Mouse (Mus musculus) embryonic facial prominence, embryonic 13.5 days (tissue): ENCODE results near the gene Ric1. TPM values are rescaled to one million over a fixed set of nuclear protein-coding genes. Genes with fewer than 3 reads are reported as not detected.
A peak's percentile ranks its signal among the peaks of the same experiment; 100 is the strongest.

Experiments
- ATAC-seq: fragments of 200-750 bp; cut with Nextera tagmentation; 2 replicates; pipeline ENCODE4 v1.8.0; 2017; ENCODE audit warnings: low read depth; ENCODE audit not compliant: insufficient number of reproducible peaks, insufficient read depth, low FRiP score, low TSS enrichment
- H3K27ac ChIP-seq: fragments of 300-500 bp; sonication (generic); 2 replicates; pipeline ENCODE4 v1.5.1; 2015; ENCODE audit warnings: moderate library complexity, mild to moderate bottlenecking, inconsistent platforms
- H3K27me3 ChIP-seq: fragments of 300-500 bp; sonication (generic); 2 replicates; pipeline ENCODE4 v1.6.1; 2015; ENCODE audit warnings: mild to moderate bottlenecking, inconsistent platforms
- H3K36me3 ChIP-seq: fragments of 300-500 bp; sonication (generic); 2 replicates; pipeline ENCODE4 v1.6.1; 2015; ENCODE audit warnings: mild to moderate bottlenecking, inconsistent platforms
- H3K4me1 ChIP-seq: fragments of 300-500 bp; sonication (generic); 2 replicates; pipeline ENCODE4 v1.6.1; 2015; ENCODE audit warnings: inconsistent platforms
- H3K4me2 ChIP-seq: fragments of 300-500 bp; sonication (generic); 2 replicates; pipeline ENCODE4 v1.6.1; 2015; ENCODE audit warnings: moderate library complexity, mild to moderate bottlenecking, inconsistent platforms
- H3K4me3 ChIP-seq: fragments of 300-500 bp; sonication (generic); 2 replicates; pipeline ENCODE4 v1.5.1; 2015; ENCODE audit warnings: mild to moderate bottlenecking, inconsistent platforms
- H3K9ac ChIP-seq: fragments of 300-500 bp; sonication (generic); 2 replicates; pipeline ENCODE4 v1.6.1; 2015; ENCODE audit warnings: mild to moderate bottlenecking, inconsistent platforms
- H3K9me3 ChIP-seq: fragments of 300-500 bp; sonication (generic); 2 replicates; pipeline ENCODE4 v1.6.1; 2016; ENCODE audit warnings: inconsistent platforms
- WGBS: fragments of 180-500 bp; shearing (Covaris S2); methylation state at CpG from one replicate; pipeline ENCODE4 v1.1.7; 2015; ENCODE audit warnings: mixed read lengths; 5-methylcytosine and 5-hydroxymethylcytosine counted together
- polyA plus RNA-seq: library from polyadenylated mRNA; unstranded; fragments of >200 nt; fragmentation: Nextera tagmentation; extraction: Ambion mirVana; gene quantifications from 2 replicates; pipeline ENCODE4 v1.2.1, GENCODE M21; 2015

Ric1 gene
- polyA plus RNA-seq, 1 experiment from 2014 or later, result 29.6 TPM

DNA sequence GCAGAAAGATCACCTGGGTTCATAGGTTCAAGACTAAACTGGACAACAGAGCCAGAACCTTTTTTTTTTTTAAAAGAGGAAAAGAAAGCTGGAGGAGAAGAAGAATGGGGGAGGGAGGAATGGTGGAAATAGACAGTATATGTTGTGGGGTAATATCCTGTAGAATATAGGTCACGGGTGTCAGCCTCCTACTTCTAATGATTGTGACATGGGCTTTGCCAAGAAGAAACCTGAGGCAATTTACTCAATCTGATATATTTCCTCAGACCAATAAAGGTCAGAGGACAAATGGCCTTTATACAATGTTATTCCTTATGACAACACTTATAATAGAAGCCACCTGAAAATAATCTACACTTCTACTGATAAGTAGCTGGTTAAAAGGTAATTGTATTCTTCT, 21.7 kb upstream of the Ric1 start:
- H3K9me3 ChIP-seq, result no peaks in the 10 kb centered on the region
- H3K36me3 ChIP-seq, result no peaks in the 10 kb centered on the region
- H3K4me1 ChIP-seq, result peaks cover 23% of the 10 kb centered on the region
- no peak overlapping the region for H3K4me3 ChIP-seq
- no peak for ATAC-seq
- H3K9ac ChIP-seq, result no peak overlapping the region
- no peaks in the 10 kb centered on the region for H3K27me3 ChIP-seq
- no peak overlapping the region for H3K4me2 ChIP-seq
- 73% methylated on average over 1 of the region's 1 CpGs for WGBS
- H3K27ac ChIP-seq, result no peak overlapping the region

- WGBS, result 41% methylated on average over 11 of the region's 11 CpGs
- peak overlapping the region; percentile 49 for H3K4me2 ChIP-seq
- peak overlapping the region; percentile 57 for H3K9ac ChIP-seq
- peak overlapping the region; percentile 22; the same call in 1 of the 2 replicates for H3K27ac ChIP-seq
- peak overlapping the region; percentile 17; the same call in 1 of the 2 replicates for H3K4me3 ChIP-seq
- peaks cover 27% of the 10 kb centered on the region for H3K4me1 ChIP-seq
- no peak for ATAC-seq
- H3K27me3 ChIP-seq, result no peaks in the 10 kb centered on the region
- no peaks in the 10 kb centered on the region for H3K36me3 ChIP-seq
- no peaks in the 10 kb centered on the region for H3K9me3 ChIP-seq
Measured at GRCm38 (mm10) chr19:29501106-29501505, 21.0 kb upstream of the Ric1 start.

DNA sequence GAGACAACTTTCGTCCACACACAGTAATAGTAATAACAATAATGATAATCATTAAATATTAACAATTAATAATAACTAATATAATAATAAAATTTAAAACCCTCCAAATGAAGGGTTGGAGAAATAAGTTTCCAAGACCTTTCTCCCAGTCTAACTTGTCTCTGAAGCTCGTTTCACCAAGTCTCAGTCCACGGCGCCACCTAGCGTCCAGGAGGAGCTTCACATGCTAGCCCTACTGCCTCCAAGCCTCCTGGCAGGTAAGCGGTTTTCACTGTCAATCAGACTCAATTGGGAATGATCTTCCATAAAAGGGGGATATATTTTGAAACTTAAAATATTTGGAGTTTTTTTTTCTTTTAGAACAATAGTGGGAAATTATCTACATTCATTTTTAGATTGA, 20.6 kb upstream of the Ric1 start:
- H3K27me3 ChIP-seq, result no peaks in the 10 kb centered on the region
- ATAC-seq, result no peak
- peaks cover 27% of the 10 kb centered on the region for H3K4me1 ChIP-seq
- peak overlapping the region; percentile 49 for H3K4me2 ChIP-seq
- peak overlapping the region; percentile 17; the same call in 1 of the 2 replicates for H3K4me3 ChIP-seq
- H3K9me3 ChIP-seq, result no peaks in the 10 kb centered on the region
- 9% methylated on average over 6 of the region's 6 CpGs for WGBS
- no peak overlapping the region for H3K9ac ChIP-seq
- H3K27ac ChIP-seq, result no peak overlapping the region
- H3K36me3 ChIP-seq, result no peaks in the 10 kb centered on the region

- H3K4me1 ChIP-seq, result peaks cover 29% of the 10 kb centered on the region
- H3K9me3 ChIP-seq, result no peaks in the 10 kb centered on the region
- WGBS, result 82% methylated on average over 2 of the region's 2 CpGs
- no peak overlapping the region for H3K9ac ChIP-seq
- no peak for ATAC-seq
- no peak overlapping the region for H3K27ac ChIP-seq
- H3K4me2 ChIP-seq, result no peak overlapping the region
- no peaks in the 10 kb centered on the region for H3K36me3 ChIP-seq
- H3K4me3 ChIP-seq, result no peak overlapping the region
- no peaks in the 10 kb centered on the region for H3K27me3 ChIP-seq
Measured at GRCm38 (mm10) chr19:29504131-29504530, 18.0 kb upstream of the Ric1 start.

- no peak overlapping the region for H3K9ac ChIP-seq
- no peak overlapping the region for H3K4me3 ChIP-seq
- WGBS, result 71% methylated on average over 7 of the region's 7 CpGs
- peaks cover 29% of the 10 kb centered on the region for H3K4me1 ChIP-seq
- H3K27me3 ChIP-seq, result no peaks in the 10 kb centered on the region
- peak overlapping the region; percentile 21 for H3K4me2 ChIP-seq
- H3K36me3 ChIP-seq, result no peaks in the 10 kb centered on the region
- ATAC-seq, result no peak
- no peaks in the 10 kb centered on the region for H3K9me3 ChIP-seq
- H3K27ac ChIP-seq, result peak overlapping the region; percentile 70
Measured at GRCm38 (mm10) chr19:29505617-29506016, 16.5 kb upstream of the Ric1 start.

DNA sequence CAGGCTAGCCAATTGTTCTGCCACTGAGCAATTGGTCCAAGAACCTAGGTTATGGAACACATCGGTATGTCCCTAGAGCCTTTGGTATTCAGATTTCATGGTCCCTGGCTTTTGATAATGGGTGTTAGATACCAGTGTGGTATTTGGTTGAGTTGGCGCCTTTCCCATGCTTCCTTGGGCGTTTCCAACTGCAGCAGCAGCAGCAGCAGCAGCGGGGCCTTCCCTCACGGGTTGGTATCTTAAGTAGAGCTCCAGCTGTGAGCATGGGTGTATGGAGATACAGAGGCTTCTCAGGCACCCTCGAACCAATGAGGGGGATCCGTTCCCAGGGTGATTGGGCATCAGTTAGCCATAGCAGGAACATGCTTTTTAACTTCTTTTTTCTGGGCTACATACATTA, 13.9 kb upstream of the Ric1 start:
- no peaks in the 10 kb centered on the region for H3K36me3 ChIP-seq
- H3K4me3 ChIP-seq, result no peak overlapping the region
- WGBS, result 69% methylated on average over 7 of the region's 7 CpGs
- H3K27ac ChIP-seq, result no peak overlapping the region
- H3K9ac ChIP-seq, result no peak overlapping the region
- H3K9me3 ChIP-seq, result no peaks in the 10 kb centered on the region
- no peak overlapping the region for H3K4me2 ChIP-seq
- no peaks in the 10 kb centered on the region for H3K27me3 ChIP-seq
- no peak for ATAC-seq
- peaks cover 24% of the 10 kb centered on the region for H3K4me1 ChIP-seq

GRCm38 (mm10) chr19:29509857-29510256, 12.2 kb upstream of the Ric1 start:
- peaks cover 15% of the 10 kb centered on the region for H3K4me1 ChIP-seq
- H3K27me3 ChIP-seq, result no peaks in the 10 kb centered on the region
- no peak overlapping the region for H3K4me3 ChIP-seq
- 89% methylated on average over 7 of the region's 7 CpGs for WGBS
- no peak overlapping the region for H3K4me2 ChIP-seq
- H3K9me3 ChIP-seq, result peaks cover 3% of the 10 kb centered on the region; the same call in 1 of the 2 replicates
- H3K27ac ChIP-seq, result no peak overlapping the region
- no peak for ATAC-seq
- H3K9ac ChIP-seq, result no peak overlapping the region
- no peaks in the 10 kb centered on the region for H3K36me3 ChIP-seq

DNA sequence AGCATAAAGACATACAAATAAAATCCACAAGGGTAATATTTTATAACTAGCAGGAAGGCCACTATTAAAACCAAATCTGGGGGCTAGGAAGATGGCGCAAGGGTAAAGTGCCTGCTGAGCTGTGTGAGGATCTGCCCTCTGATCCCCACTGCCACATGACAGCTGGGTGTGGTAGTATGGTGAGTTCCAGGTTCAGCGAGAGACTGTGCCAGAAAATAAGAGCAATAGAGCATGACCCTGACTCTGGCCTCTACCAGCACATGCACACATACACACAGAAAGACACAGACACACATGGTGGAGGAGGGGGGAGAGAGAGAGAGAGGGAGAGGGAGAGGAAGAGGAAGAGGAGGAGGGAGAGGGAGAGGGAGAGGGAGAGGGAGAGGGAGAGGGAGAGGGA, 10.3 kb upstream of the Ric1 start:
- H3K9ac ChIP-seq, result no peak overlapping the region
- H3K4me2 ChIP-seq, result no peak overlapping the region
- peaks cover 3% of the 10 kb centered on the region; the same call in 1 of the 2 replicates for H3K9me3 ChIP-seq
- no peak overlapping the region for H3K4me3 ChIP-seq
- no peaks in the 10 kb centered on the region for H3K27me3 ChIP-seq
- H3K36me3 ChIP-seq, result peaks cover 7% of the 10 kb centered on the region; the same call in 1 of the 2 replicates
- H3K27ac ChIP-seq, result no peak overlapping the region
- WGBS, result 85% methylated on average over 2 of the region's 2 CpGs
- ATAC-seq, result no peak
- peaks cover 10% of the 10 kb centered on the region for H3K4me1 ChIP-seq

DNA sequence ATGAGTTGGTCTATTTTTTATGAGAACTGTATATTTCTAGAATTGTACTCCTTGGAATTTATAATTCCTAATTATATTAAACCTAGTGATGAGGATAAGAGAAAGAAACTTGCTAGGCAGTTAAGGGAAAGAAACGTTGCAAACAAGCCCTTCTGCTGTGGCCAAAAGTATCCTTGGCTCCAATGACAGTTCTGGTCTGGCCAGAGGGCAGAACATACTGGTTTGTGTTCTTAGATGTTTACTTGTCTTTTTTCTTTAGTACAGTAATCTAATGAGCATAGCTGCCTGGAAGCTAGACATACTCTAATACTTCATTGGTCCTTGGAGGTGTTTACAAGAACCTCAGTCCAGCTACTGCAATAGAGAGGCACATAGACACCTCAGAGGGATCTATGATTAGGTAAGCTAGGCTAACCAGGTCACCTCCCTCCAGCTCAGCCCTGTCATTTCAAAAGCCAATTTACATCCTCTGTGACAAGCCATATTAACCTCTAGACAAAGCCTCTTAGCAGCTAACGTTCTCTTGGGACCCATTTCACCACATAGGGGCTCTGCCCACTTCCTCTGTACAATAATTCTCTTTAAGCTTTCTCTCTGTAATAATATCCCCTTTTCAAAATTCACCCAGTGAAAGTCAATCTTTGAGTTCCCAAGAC, 8.8 kb upstream of the Ric1 start:
- H3K27ac ChIP-seq, result no peak overlapping the region
- peaks cover 3% of the 10 kb centered on the region; the same call in 1 of the 2 replicates for H3K9me3 ChIP-seq
- ATAC-seq, result no peak
- WGBS, result 49% methylated on average over 2 of the region's 2 CpGs
- H3K36me3 ChIP-seq, result peaks cover 13% of the 10 kb centered on the region; the same call in 1 of the 2 replicates
- no peak overlapping the region for H3K4me3 ChIP-seq
- no peak overlapping the region for H3K9ac ChIP-seq
- H3K27me3 ChIP-seq, result no peaks in the 10 kb centered on the region
- H3K4me2 ChIP-seq, result no peak overlapping the region
- H3K4me1 ChIP-seq, result peaks cover 7% of the 10 kb centered on the region

DNA sequence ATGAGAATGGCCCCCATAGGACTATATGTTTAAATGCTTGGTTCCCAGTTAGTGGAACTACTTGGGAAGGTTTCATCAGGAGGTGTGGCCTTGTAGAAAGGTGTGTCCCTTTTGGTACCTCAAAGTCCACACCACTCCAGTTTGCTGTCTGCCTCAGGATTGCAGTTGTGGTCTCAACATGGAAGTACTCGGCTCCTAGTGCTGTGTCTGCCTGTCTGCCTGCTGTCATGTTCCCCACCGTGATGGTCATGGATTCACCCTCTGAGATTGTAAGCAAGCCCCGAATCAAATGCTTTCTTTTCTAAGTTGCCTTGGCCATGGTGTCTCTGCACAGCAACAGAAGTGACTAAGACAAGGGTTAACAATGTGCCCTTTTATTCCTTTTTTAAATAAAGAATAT, 8.0 kb upstream of the Ric1 start:
- H3K9ac ChIP-seq, result no peak overlapping the region
- peaks cover 3% of the 10 kb centered on the region; the same call in 1 of the 2 replicates for H3K9me3 ChIP-seq
- H3K27me3 ChIP-seq, result no peaks in the 10 kb centered on the region
- 0 out of 2 replicates have a peak, but pooled peaks cover 4% of the 10 kb centered on the region for H3K4me1 ChIP-seq
- H3K4me2 ChIP-seq, result no peak overlapping the region
- no peak overlapping the region for H3K27ac ChIP-seq
- ATAC-seq, result no peak
- 93% methylated on average over 3 of the region's 3 CpGs for WGBS
- peaks cover 13% of the 10 kb centered on the region; the same call in 1 of the 2 replicates for H3K36me3 ChIP-seq
- H3K4me3 ChIP-seq, result no peak overlapping the region

DNA sequence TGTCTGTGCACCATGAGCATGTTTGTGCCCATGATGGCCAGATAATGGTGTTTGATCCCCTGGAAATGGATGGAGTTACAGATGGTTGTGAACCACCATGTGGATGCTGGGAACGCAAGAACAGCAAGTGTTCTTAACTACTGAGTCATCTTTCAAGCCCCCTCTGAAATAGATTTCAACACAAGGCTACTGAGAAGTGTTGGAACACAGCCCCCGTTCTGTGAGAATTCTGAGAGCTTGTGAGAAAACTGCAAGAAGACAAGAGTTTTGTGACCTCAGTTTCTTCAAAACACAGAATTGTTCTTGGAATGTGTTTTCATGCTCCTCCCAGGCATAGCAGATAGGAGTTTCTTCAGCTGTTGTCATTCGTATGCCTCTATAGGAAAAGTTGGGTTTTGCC, 6.7 kb upstream of the Ric1 start:
- Histone ChIP-seq H3K9me3 (peaks cover 3% of the 10 kb centered on the region; the same call in 1 of the 2 replicates), H3K4me2 (no peak overlapping the region), H3K27ac (no peak overlapping the region), H3K4me1 (0 out of 2 replicates have a peak, but pooled peaks cover 4% of the 10 kb centered on the region), H3K36me3 (peaks cover 19% of the 10 kb centered on the region; the same call in 1 of the 2 replicates), H3K9ac (no peak overlapping the region), H3K27me3 (no peaks in the 10 kb centered on the region), H3K4me3 (no peak overlapping the region)
- ATAC-seq, result no peak
- WGBS, result 93% methylated on average over 3 of the region's 3 CpGs

GRCm38 (mm10) chr19:29515991-29516390, 6.1 kb upstream of the Ric1 start:
- 76% methylated on average over 10 of the region's 10 CpGs for WGBS
- H3K27me3 ChIP-seq, result no peaks in the 10 kb centered on the region

More at GRCm38 (mm10) chr19:29515991-29516390, 6.1 kb upstream of the Ric1 start:
- ATAC-seq, result no peak
- peaks cover 8% of the 10 kb centered on the region for H3K4me1 ChIP-seq
- H3K4me2 ChIP-seq, result no peak overlapping the region
- H3K27ac ChIP-seq, result no peak overlapping the region
- H3K9me3 ChIP-seq, result peaks cover 3% of the 10 kb centered on the region; the same call in 1 of the 2 replicates
- no peak overlapping the region for H3K4me3 ChIP-seq
- no peak overlapping the region for H3K9ac ChIP-seq
- H3K36me3 ChIP-seq, result peaks cover 19% of the 10 kb centered on the region; the same call in 1 of the 2 replicates
